Mouse (Mus musculus): Measurements from ENCODE around the gene Jhy. TPM values are rescaled to one million over a fixed set of nuclear protein-coding genes. Genes with fewer than 3 reads are reported as not detected.

The Jhy gene
- polyA plus RNA-seq, 2 experiments from 2014 or later: not detected

Other genes starting within 250 kb of the Jhy start
- 1,000 to 10,000 TPM; 3,203 to 3,707 TPM for gene Hspa8, start 163.1 kb downstream of the Jhy start, polyA plus RNA-seq (2017; shearing (Covaris generic))
- not detected for gene Bsx, start 90.0 kb downstream of the Jhy start, polyA plus RNA-seq (2017; shearing (Covaris generic))
- 1 to 10 TPM; 1.1 to 1.2 TPM for gene Crtam, start 40.5 kb upstream of the Jhy start, polyA plus RNA-seq (2017; shearing (Covaris generic))
- 10 to 100 TPM; 25.1 to 27.5 TPM for gene Ubash3b, start 197.6 kb upstream of the Jhy start, polyA plus RNA-seq (2017; shearing (Covaris generic))

Data from CD4-positive, CD25-positive, alpha-beta regulatory T cell, adult 4 months (primary cell).